Mouse (Mus musculus): ENCODE measurements around the gene Olfr906.

The Olfr906 gene

GRCm38 (mm10) chr9:38486785-38487184 is at the start of gene Olfr906:
Gene Olfr906 (plus strand): TSS chr9:38487085.
- DNase-seq (ENCODE audit: low spot score): no peak

- DNase-seq (ENCODE audit: low spot score): no peak
These were observed 39.5 kb upstream of the Olfr906 start, which contains the start of gene Olfr902 for GRCm38 (mm10) chr9:38447352-38447751. Gene Olfr902 (plus strand): TSS chr9:38447652.

- DNase-seq (ENCODE audit: low spot score): no peak
These were observed 24.0 kb upstream of the Olfr906 start, which contains the start of gene Olfr904 for GRCm38 (mm10) chr9:38462844-38463243. Gene Olfr904 (plus strand): TSS chr9:38463144.

- no peak for DNase-seq (ENCODE audit: low spot score)
These were observed 16.1 kb upstream of the Olfr906 start, which contains the start of gene Olfr905 for GRCm38 (mm10) chr9:38470807-38471206. Gene Olfr905 (plus strand): TSS chr9:38471107.

- no peak for DNase-seq (ENCODE audit: low spot score)
These were observed 8.6 kb downstream of the Olfr906 start, which contains the start of gene Olfr907 for GRCm38 (mm10) chr9:38495501-38495900. Gene Olfr907 (plus strand): TSS chr9:38495801.

GRCm38 (mm10) chr9:38512353-38512752 is 25.5 kb downstream of the Olfr906 start:
- DNase-seq (ENCODE audit: low spot score): no peak

GRCm38 (mm10) chr9:38521280-38521679 is 34.4 kb downstream of the Olfr906 start, which contains the start of gene Olfr911-ps1:
Gene Olfr911-ps1 (plus strand): TSS chr9:38521580.
- no peak for DNase-seq (ENCODE audit: low spot score)

- DNase-seq (ENCODE audit: low spot score): no peak
These were observed 50.7 kb downstream of the Olfr906 start, which contains the start of gene Olfr910 for GRCm38 (mm10) chr9:38537549-38537948. Gene Olfr910 (plus strand): TSS chr9:38537849.

Measured in adipocyte (in vitro differentiated cells).